Mouse (Mus musculus) Muller cell, postnatal 12 days (primary cell): ENCODE data around the gene Rxra.

Source experiments
- DNase-seq: peaks from one replicate; pipeline ENCODE4 v3.0.0-alpha.2; 2015; ENCODE audit errors: inconsistent ontology term

The Rxra gene

DNA sequence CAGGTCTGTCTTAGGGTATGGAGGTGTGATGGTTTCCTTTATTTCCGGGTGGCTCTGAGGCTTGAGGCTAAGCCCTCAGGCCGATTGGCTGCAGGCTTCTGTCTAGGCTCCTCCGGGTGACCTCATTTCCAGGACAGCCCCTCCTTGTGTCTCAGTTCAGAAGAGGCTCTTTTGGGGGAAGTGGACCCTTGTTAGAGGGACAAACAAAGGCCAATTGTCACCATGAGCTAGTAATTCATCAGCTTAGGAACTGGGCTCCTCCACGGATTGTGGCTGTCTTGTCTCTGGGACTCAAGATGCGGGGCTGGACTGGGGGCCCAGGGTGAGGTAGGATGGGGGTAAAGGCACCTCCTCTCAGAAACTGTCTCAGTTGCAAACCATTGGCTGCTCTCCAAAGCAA, 5.5 kb upstream of the Rxra start:
- DNase-seq, result no peak

DNA sequence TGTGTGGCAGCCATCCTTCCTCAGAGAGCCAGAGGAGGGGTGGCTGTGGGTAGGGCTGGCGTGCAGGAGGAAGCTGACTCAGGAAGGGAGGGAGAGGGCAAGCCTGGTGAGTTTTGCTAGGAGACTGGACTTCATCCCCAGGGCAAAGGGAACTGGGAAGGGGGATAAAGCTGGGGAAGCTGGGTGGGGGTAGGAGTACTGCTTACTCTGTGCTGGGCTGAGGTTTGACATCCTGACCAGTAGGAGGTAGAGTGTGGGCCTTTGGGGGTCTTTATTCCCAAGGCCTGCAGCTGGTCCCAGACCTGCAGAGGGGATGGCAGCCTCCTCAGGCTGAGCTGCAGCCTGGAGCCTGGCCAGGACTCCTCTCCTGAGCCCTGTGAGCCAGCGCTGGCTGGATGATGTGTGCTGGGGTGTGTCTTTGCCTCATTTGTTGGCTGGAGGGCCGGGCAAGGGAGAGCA, 4.6 kb upstream of the Rxra start:
- DNase-seq, result peak; percentile 54

DNA sequence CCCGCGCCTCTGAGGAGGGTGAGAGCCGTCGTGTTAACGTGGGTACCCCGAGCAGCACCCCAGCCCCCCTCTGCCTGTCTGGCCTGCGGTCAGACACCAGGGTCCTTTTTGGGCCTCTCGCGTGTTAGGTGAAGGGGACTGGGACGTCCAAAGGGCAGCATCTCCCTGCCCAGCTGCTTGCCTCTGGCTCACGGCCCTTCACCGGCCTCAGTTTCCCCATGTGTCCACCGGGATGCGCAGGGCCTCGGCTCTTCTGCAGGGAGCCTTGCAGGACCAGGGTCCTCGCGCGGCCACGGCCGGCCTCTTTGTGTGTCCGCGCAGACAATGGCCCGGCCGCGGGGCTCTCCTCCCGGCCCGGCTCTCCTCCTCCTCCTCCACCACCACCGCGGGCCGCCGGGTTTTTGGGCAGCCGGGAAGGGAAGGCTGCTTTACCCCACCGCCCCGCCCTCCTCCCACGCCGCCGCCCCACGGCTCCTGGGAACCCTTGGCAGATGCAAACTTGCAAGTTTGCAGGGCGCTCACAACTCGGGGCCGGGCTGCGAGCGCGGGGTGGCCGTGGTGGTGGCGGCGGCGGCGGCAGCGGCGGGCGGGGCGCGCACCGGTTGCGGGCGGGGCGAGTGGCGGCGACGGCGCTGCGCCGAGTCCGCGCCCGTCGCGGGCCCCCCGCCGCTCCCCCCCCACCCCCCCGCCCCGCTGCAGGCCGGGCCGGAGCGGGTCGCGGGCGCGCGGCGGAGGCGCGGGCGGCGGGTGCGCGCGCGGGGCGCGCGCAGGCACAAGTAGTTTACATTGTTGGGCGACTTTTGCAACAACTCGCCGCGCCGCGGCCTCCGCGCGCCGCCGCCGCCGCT, 462 bp downstream of the Rxra start:
- DNase-seq, result peak; percentile 85

DNA sequence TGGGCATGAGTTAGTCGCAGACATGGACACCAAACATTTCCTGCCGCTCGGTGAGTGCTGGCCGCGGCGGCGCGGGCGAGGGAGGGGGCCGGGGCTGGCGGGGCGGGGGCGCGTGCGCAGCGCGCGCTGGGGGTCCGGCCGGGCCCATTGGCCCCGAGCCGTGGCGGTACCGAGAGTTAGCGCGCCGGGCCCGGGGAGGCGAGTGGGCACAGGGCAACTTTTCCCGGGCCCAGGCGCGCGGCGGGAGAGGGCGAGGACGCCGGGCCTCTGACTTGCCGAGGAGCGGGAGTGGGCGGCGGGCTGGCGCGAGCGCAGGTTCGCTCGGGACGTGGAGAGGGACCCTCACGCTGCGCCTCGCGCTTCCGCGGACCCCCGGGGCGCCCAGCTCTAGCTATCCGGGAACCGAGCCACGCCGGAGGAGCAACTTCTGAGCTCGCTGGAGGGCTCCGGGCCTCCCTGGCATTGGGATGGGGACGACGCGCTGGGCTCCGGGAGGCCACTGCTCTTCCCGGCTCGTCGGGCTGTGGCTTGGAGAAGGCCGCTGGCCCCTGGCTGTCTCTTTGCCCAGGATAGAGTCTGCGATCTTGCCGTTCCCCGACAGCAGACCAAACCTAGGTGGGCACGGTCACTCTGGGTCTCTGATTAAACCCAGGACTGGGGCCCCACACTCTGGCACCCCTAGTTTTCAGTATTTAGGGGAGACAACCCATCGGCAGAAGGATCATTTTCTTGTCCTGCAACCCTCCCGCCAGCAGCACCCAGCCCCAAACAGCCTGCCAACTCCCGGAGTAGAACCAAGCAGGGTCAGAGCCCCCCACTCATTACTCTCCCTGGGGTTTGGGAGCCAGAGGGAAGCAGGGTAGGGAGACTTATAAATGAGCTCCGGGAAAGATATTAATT, 1.4 kb downstream of the Rxra start:
- peak; percentile 65 for DNase-seq

DNA sequence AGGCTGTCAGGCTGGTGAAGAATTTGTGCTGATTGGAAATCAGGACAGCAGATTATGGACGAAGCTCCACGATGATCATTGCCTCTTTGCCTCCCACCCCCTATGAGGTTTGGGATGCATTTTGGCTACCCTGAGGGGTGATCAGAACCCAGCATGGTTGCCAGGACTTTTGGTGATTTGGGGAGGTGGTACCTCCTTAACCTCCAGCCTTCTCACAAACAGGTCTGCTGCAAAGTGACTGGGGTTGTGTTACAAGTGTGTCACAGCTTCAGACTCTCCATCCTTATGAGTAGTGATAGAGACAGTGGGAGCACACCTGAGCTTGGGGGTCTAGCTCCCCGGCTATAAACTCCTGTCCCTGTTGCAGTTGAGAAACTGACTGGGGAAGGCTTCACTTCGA, 2.1 kb downstream of the Rxra start:
- DNase-seq, result no peak

DNA sequence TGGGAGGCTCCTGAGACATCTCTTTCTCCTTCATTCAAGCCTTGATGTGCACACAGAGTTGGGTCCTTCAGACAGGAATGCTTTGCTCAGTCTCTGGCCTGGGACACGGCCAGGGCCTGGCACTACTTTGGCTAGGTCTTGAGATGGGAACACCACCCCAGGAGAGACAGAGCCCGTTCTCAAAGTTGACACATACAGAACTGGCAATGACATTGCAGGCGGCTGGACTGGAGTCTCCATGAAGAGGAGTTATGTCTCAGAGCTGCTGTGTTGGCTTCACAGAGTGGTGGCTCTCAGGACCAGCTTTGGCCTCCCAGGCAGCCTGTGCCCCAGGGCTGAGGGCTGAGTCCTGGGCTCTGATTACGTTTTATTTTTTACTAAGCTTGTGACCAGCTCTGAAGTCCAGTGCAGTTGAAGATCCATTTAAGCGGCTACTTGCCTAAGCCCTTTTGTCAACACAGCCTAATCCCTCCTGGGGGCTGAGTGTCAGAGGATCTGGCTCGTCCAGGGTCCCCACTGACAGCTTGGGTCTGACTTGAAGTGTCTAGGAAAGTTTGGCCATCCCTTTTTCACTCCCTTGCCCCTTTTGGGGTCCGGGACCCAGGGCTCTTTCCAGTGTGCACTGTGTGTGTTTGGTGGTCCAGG, 2.7 kb downstream of the Rxra start:
- no peak for DNase-seq

DNA sequence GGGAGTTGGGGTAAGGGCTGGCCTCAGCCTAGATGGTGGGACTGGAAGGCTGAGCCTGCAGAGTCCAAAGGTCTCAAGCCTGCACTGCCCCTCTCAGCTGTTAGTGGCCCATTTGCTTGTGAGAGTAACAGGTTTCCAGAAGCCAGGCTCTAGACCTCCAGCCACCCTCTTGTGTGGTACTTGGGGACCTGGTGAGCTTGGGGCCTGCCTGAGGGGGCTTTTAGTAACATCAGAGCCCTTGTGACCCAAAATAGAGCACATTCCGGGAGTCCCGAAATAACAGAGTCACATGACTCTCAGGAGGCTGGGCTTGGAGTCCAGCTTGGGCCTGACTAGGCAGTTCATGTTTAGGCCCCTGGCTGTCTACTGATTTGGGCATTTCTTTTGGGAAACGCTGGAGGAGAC, 3.4 kb downstream of the Rxra start:
- no peak for DNase-seq

DNA sequence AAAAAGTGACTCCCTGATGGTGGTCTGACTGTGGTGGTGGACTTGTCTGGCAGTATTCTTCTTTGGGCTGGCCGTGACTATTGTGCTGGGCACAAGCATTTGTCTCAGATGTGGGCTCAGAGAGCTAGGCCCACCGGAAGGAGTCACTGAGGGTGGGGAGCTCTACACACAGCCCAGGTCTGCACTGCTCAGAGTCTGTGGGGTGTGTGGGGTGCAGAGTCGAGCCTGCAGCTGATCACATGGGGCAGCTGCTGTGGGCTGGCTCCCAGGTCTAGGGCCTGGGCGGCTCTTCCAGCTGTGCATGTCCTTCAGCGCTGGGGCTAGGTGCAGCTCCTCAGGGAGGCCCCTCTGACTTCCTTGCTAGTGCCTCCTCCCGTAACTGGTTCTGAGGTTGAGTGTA, 3.8 kb downstream of the Rxra start:
- no peak for DNase-seq

DNA sequence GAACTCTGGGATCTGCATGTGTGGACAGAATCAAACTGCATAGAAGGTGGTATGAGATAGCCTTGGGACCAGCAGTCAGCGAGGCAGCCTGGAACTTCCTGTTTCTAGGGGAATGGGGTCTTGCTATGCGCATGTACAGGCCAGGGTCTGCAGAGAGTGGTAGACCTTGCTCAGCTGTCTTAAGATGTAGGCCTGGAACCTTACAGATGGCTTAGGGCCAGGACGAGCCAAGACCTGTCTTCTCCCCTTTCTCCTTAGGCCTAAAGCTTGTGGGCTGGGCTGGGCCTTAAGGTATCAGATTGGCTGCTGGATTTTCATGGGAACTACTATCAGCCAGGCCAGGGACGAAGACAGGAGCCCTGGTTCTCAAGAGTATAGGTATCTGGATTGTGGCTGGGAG, 4.4 kb downstream of the Rxra start:
- no peak for DNase-seq

DNA sequence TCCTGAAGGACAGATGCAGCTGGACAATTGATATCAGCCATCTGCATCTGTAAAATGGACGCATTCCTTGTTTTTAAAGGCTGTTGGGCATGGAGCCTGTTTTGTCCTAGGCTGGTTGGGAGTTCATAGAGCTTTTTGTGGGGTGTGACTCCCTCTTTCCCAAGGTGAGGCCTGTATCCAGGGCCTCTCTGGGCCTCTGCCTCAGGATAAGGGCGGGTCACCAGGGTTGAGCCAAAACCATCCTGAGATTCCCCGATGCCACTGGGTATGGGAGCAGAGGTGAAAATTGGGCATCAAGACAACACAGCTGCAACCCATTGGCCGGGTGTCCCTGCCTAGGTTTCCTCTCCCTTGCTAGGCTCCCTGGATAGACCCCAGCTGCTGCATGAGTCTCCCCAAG, 5.2 kb downstream of the Rxra start:
- DNase-seq, result no peak

DNA sequence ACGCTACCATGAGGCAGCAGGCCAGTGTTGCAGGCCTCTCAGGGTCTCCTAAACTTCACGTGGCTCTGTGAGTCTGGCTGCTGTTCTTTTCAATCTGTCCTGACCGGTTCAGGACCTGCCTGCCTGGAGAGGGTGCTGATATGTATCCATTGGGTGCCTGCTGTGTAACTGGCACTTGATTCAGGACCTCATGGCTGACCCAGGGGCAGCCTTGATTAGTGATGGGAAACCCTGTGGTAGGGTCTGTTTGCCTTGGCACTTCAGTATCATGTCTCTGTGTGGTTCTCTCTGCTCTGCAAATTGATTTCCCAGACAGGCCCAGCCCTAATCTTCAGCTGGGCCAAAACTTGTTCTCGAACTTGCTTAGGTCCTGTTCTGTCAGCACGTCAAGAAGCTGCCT, 5.9 kb downstream of the Rxra start:
- DNase-seq, result no peak

DNA sequence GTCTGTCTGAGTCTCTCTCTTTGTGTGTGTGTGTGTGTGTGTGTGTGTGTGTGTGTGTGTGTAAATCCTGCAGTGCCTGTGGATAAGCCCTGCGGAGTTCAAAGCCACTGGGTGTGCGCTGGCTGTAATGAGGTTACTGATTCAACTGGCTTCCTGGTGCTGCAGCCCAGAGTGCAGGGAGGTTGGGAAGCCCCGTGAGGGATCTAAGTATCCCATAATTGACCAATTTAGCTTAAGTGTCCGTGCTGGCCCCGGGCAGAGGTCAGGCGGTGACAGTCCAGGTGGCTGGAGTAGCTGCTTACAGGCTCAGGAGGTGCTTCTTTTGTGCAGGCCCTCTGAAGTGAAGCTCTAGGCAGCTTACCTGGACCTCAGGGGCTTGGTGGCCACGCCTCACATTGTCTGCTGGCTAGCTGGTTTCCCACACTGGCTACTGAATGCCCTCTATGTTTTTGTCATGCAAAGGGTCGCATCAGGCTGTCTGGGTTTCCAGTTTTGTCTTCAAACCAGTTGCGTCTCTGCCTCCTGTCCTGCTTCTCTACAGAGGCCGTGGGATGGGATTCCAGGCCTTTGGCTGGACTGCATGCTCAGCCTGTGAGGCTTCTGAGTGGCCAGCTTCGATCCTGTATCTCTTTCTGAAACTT, 7.9 kb downstream of the Rxra start:
- DNase-seq, result no peak

DNA sequence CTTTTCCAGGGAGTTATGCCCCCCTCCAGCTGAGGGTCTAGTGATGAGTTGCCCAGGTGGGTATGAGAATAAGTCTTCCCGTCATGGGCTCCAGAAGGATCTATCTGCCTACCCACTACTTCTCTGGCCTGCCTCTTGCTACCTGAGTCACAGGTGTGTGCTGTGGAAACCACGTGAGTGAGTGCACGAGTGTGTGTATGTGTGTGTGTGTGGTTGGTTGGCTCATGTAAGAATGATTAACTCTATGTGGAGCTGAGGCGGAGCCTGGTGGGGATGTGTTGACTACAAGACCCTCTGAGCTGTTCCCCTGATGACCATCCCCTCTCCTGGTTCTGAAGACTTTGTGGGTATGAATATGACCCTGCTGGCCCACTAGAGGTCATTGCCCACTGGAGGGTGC, 9.7 kb downstream of the Rxra start:
- no peak for DNase-seq

DNA sequence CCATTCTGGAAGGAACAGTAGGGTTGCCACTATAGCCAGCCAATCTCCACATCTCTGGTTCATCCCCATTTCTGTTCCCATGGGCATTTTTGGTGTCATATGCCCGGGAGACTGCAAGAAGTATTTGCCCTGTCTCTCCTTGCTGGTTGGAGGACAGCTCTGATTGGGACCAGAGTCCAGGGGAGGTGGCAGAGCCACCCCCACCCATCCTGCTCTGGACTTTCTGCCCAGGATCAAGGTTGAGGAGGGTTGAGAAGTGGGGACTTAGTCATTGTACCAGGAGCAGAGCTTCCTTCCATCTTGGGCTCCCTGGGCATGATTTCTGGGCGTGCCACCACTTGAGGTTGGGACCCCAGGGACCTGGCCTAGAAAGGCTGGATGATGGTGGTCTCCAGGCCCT, 10.1 kb downstream of the Rxra start:
- DNase-seq, result no peak

DNA sequence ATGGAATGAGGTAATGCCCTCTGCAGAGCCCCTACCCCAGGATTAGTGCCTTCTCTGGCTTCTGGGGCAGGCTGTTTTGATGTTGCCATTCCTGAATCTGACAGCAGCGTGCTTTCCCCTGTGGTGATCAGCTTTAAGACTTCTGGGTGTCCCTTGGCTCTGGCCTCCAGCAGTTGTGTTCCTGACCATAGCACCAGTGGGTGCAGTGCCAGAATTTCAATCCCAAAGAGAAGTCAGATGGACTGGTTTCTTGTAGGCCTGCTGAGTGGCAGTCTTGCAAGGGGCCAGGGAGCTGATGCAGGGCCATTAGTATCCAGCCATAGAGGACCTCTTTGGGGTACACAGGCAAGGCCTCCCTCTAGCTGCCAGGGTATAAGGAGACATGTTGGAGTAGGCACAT, 10.8 kb downstream of the Rxra start:
- no peak for DNase-seq

DNA sequence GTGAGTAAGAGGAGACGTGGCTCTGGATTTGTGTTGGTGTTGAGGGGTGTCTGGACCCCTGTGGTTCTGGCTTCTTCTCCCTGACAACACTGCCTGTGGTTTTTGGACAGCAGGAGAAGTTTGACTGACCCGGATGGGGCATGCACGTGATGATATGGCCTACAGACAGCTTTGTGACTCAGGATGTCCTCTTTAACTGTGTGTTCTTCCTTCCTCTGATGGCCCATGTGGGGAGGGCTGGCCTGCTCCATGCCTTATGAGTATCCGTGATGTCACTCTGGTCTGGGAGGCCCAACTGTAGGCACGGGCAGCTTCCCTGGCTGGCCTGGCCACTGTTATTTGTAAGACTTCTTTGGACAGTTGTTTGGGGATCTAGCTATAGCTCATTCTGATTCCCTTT, 11.7 kb downstream of the Rxra start:
- no peak for DNase-seq

DNA sequence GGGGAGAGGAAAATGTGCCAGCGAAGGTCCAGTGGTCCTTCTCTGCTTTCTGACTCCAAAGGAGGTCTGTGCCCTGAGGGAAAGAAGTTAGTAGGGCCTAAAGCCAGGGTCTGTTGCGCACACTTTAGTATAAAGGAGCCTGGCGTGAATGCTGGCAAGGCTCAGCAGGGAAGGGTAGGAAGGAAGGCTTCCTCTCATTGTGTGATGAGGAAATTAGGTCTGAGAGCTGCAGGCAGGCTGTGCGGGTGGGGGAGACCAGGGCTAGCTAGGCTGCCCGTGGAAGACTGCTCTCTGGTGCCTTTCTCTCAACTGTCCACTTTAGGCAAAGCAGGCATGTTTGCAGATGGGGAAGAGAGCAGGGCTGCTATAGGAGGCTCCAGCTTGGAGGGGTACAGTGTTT, 14.5 kb downstream of the Rxra start:
- no peak for DNase-seq

DNA sequence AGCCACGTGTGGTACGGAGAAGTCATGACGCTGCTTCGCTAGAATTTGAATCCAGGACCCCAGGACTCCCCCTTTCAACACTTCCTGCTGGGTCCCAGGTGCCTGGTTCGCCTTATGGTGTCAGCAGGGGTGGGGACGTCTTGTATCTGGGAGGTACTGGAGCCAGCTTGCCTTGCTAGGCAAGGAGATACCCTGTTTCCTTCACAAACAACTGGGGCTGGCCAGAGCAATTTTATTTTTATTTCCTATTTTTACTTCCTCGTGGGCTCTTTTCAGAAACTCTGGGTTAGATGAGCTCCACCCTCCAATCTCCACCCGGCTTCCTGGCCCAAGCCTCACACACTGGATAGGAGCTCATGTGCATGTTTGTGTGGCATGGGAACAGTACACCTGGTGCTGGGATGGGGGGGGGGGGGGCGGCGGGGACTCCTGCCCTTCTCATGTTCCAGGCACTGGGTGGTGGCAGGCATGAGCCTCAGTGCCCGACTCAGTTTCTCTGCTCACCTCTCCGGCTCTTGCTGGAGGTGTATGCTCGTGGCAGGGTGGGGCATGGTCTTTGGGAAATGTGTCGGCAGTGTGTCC, 15.0 kb downstream of the Rxra start:
- DNase-seq, result no peak

DNA sequence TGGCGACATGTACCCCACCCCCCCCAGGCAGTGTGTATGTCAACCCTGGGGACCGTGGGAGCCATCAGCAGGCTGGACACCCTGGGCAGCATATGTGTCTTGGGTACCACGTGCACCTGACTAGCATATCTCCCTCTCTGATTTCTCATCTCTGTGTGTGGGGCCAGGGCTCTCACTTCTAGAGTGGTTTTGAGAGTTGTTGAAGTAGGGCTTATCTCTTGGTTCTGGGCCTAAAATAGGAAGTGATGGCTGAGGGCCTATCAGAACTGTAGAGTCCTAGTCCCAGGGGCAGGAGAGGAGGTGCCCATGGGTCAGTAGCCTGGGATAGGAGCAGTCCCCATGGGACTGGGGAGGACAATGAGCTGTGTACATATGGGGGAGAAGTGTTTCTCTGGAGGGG, 16.4 kb downstream of the Rxra start:
- DNase-seq, result no peak

DNA sequence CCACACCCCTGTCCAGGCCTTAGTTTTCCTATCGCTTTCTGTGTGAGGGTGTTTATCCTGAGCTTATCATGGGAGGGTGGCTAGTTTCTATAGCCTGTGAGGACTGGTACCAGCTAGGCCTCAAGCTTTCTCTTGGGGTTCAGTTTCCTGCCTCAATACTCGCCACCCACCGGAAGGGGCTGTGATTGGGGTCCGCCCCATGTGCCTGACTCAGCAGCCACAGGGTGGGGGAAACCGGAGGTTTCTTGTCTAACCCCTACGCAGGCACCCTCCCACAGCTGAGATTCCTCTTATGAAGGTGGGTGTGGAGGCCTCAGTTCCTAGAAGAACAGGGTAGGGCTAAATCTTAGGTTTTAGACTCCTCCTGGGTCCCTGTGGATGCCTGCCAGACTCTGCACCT, 17.4 kb downstream of the Rxra start:
- DNase-seq, result no peak

DNA sequence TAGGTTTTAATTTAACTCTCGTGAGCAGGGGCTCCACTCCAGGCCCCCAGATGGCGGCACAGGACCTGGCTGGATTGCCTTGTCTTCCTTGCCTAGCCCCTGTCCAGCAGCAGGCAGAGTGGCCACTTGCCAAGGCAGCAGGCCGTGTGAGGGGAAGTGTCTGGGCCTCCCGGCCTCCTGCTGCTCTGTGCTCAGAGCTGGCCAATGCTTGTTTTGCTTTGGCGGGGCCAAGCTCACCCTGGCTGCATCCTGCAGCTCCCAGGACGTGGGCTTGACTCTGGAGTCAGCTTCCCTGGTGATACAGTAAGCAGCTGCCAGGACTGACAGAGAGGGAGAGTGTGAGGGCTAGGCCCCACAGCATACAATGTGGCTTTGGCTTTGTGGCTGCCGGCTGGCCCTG, 23.3 kb downstream of the Rxra start:
- peak; percentile 89 for DNase-seq

DNA sequence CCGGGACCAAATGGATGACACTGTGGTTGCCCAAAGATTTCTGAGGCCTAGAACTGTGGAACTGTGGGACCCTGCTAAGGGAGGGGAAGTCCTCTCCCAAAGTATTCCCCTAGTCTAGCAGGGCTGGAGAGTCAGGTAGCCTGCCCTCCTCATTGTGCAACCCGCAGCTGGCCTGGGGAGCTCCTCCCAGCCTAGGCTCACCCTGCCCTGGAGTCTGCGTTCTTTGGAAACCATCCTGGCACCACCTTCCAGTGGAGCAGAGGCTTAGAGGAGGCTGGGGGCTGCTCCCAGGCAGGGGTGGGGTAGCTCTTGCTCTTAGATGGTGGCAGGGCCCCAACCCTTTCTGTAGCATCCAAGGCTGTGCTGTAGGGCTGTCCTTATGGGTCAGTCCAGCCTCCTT, 26.0 kb downstream of the Rxra start:
- no peak for DNase-seq
